Mouse (Mus musculus) heart, embryonic 12.5 days (tissue): ENCODE results near the gene A030005K14Rik. TPM values are rescaled to one million over a fixed set of nuclear protein-coding genes. Genes with fewer than 3 reads are reported as not detected.

Source experiments
- ATAC-seq: fragments of 200-750 bp; cut with Nextera tagmentation; 2 replicates; pipeline ENCODE4 v1.8.0; 2017; ENCODE audit warnings: moderate TSS enrichment, moderate library complexity; ENCODE audit not compliant: insufficient number of reproducible peaks, low FRiP score
- H3K27ac ChIP-seq: fragments of 300-500 bp; sonication (generic); 2 replicates; pipeline ENCODE4 v1.5.1; 2016; ENCODE audit warnings: mild to moderate bottlenecking, moderate library complexity; ENCODE audit not compliant: poor library complexity, severe bottlenecking
- H3K27me3 ChIP-seq: fragments of 300-500 bp; sonication (generic); replicated peaks from 2 replicates; pipeline ENCODE4 v1.6.1; 2016; ENCODE audit warnings: mild to moderate bottlenecking, moderate library complexity
- H3K36me3 ChIP-seq: fragments of 300-500 bp; sonication (generic); 2 replicates; pipeline ENCODE4 v1.6.1; 2016; ENCODE audit warnings: mild to moderate bottlenecking, moderate library complexity
- H3K4me1 ChIP-seq: fragments of 300-500 bp; sonication (generic); replicated peaks from 2 replicates; pipeline ENCODE4 v1.6.1; 2016; ENCODE audit warnings: mild to moderate bottlenecking
- H3K4me2 ChIP-seq: fragments of 300-500 bp; sonication (generic); 2 replicates; pipeline ENCODE4 v1.6.1; 2016; ENCODE audit warnings: mild to moderate bottlenecking, moderate library complexity
- H3K4me3 ChIP-seq: fragments of 300-500 bp; sonication (generic); 2 replicates; pipeline ENCODE4 v1.5.1; 2016; ENCODE audit warnings: mild to moderate bottlenecking
- H3K9ac ChIP-seq: fragments of 300-500 bp; sonication (generic); 2 replicates; pipeline ENCODE4 v1.6.1; 2016; ENCODE audit warnings: mild to moderate bottlenecking, moderate library complexity
- H3K9me3 ChIP-seq: fragments of 300-500 bp; sonication (generic); replicated peaks from 2 replicates; pipeline ENCODE4 v1.6.1; 2016; ENCODE audit warnings: mild to moderate bottlenecking, moderate library complexity
- WGBS: fragments of 180-500 bp; shearing (Covaris S2); methylation state at CpG from one replicate; pipeline ENCODE4 v1.1.7; 2016; 5-methylcytosine and 5-hydroxymethylcytosine counted together
- polyA plus RNA-seq: library from polyadenylated mRNA; unstranded; fragments of >200 nt; fragmentation: Nextera tagmentation; extraction: Ambion mirVana; gene quantifications from 2 replicates; pipeline ENCODE4 v1.2.1, GENCODE M21; 2016

Gene A030005K14Rik
- polyA plus RNA-seq, 1 experiment from 2014 or later: not detected

GRCm38 (mm10) chr1:83036892-83037667, 22.1 kb downstream of the A030005K14Rik start:
- H3K9ac ChIP-seq: no peak overlapping the region
- peaks cover 3% of the 10 kb centered on the region; the same call in 1 of the 2 replicates for H3K27me3 ChIP-seq
- WGBS: 72% methylated on average over 11 of the region's 11 CpGs
- no peaks in the 10 kb centered on the region for H3K36me3 ChIP-seq
- H3K4me2 ChIP-seq: no peak overlapping the region
- H3K4me1 ChIP-seq: no peaks in the 10 kb centered on the region
- H3K4me3 ChIP-seq: no peak overlapping the region
- H3K27ac ChIP-seq: no peak overlapping the region
- ATAC-seq: no peak
- H3K9me3 ChIP-seq: no peaks in the 10 kb centered on the region

GRCm38 (mm10) chr1:83034509-83034908, 24.7 kb downstream of the A030005K14Rik start:
- 65% methylated on average over 5 of the region's 5 CpGs for WGBS

GRCm38 (mm10) chr1:83032508-83032907, 26.7 kb downstream of the A030005K14Rik start:
- no peak overlapping the region for H3K27ac ChIP-seq
- no peaks in the 10 kb centered on the region for H3K36me3 ChIP-seq
- no peaks in the 10 kb centered on the region for H3K27me3 ChIP-seq
- H3K9ac ChIP-seq: no peak overlapping the region
- 81% methylated on average over 6 of the region's 6 CpGs for WGBS
- no peaks in the 10 kb centered on the region for H3K4me1 ChIP-seq
- ATAC-seq: no peak
- H3K9me3 ChIP-seq: no peaks in the 10 kb centered on the region
- H3K4me3 ChIP-seq: no peak overlapping the region
- no peak overlapping the region for H3K4me2 ChIP-seq

More at GRCm38 (mm10) chr1:83034509-83034908, 24.7 kb downstream of the A030005K14Rik start:
- Histone ChIP-seq H3K27me3 (no peaks in the 10 kb centered on the region), H3K4me3 (no peak overlapping the region), H3K27ac (no peak overlapping the region), H3K9ac (no peak overlapping the region), H3K4me2 (no peak overlapping the region), H3K36me3 (no peaks in the 10 kb centered on the region), H3K9me3 (no peaks in the 10 kb centered on the region), H3K4me1 (no peaks in the 10 kb centered on the region)
- ATAC-seq: no peak

- Histone ChIP-seq H3K4me2 (no peak overlapping the region), H3K9ac (no peak overlapping the region), H3K27ac (no peak overlapping the region), H3K9me3 (no peaks in the 10 kb centered on the region), H3K4me1 (no peaks in the 10 kb centered on the region), H3K36me3 (no peaks in the 10 kb centered on the region), H3K4me3 (no peak overlapping the region), H3K27me3 (no peaks in the 10 kb centered on the region)
- WGBS: 57% methylated on average over 1 of the region's 1 CpGs
- no peak for ATAC-seq
These were observed 27.2 kb downstream of the A030005K14Rik start for GRCm38 (mm10) chr1:83031950-83032349.

GRCm38 (mm10) chr1:83016556-83016955, 42.6 kb downstream of the A030005K14Rik start:
- Histone ChIP-seq H3K9me3 (no peaks in the 10 kb centered on the region), H3K27me3 (no peaks in the 10 kb centered on the region), H3K4me2 (no peak overlapping the region), H3K9ac (no peak overlapping the region), H3K4me1 (0 out of 2 replicates have a peak, but pooled peaks cover 3% of the 10 kb centered on the region), H3K4me3 (no peak overlapping the region), H3K36me3 (peaks cover 3% of the 10 kb centered on the region; the same call in 1 of the 2 replicates), H3K27ac (no peak overlapping the region)
- 66% methylated on average over 1 of the region's 1 CpGs for WGBS
- ATAC-seq: no peak

GRCm38 (mm10) chr1:83015329-83015879, 43.8 kb downstream of the A030005K14Rik start:
- no peak overlapping the region for H3K4me3 ChIP-seq
- no peaks in the 10 kb centered on the region for H3K4me1 ChIP-seq
- WGBS: 68% methylated on average over 10 of the region's 10 CpGs
- H3K27me3 ChIP-seq: no peaks in the 10 kb centered on the region
- H3K4me2 ChIP-seq: no peak overlapping the region
- peaks cover 3% of the 10 kb centered on the region; the same call in 1 of the 2 replicates for H3K36me3 ChIP-seq
- no peak overlapping the region for H3K27ac ChIP-seq
- no peak for ATAC-seq
- no peak overlapping the region for H3K9ac ChIP-seq
- H3K9me3 ChIP-seq: no peaks in the 10 kb centered on the region

GRCm38 (mm10) chr1:83014477-83014876, 44.7 kb downstream of the A030005K14Rik start:
- no peak overlapping the region for H3K9ac ChIP-seq
- 75% methylated on average over 3 of the region's 3 CpGs for WGBS
- no peaks in the 10 kb centered on the region for H3K4me1 ChIP-seq
- no peak overlapping the region for H3K27ac ChIP-seq
- H3K36me3 ChIP-seq: peaks cover 3% of the 10 kb centered on the region; the same call in 1 of the 2 replicates
- no peak overlapping the region for H3K4me3 ChIP-seq
- H3K27me3 ChIP-seq: no peaks in the 10 kb centered on the region
- no peaks in the 10 kb centered on the region for H3K9me3 ChIP-seq
- no peak for ATAC-seq
- H3K4me2 ChIP-seq: no peak overlapping the region

Other genes starting within 250 kb of the A030005K14Rik start
- gene Agfg1, start 219.9 kb downstream of the A030005K14Rik start, polyA plus RNA-seq: 46.4 and 47.0 TPM in 2 replicates
- 0.29 TPM in 1 of 2 replicates, not detected in the other for gene A030005L19Rik, start 146.1 kb downstream of the A030005K14Rik start, polyA plus RNA-seq
- gene A030014E15Rik, start 134.5 kb downstream of the A030005K14Rik start, polyA plus RNA-seq: not detected in 2 replicates
- gene Gm6217, start 128.0 kb downstream of the A030005K14Rik start, polyA plus RNA-seq: not detected in 2 replicates
- not detected in 2 replicates for gene A030003K21Rik, start 116.0 kb downstream of the A030005K14Rik start, polyA plus RNA-seq
- gene Gm7544, start 103.4 kb downstream of the A030005K14Rik start, polyA plus RNA-seq: not detected in 2 replicates
- not detected in 2 replicates for gene Gm47955, start 99.1 kb downstream of the A030005K14Rik start, polyA plus RNA-seq
- not detected in 2 replicates for gene Gm47959, start 58.8 kb downstream of the A030005K14Rik start, polyA plus RNA-seq
- gene Slc19a3, start 20.9 kb downstream of the A030005K14Rik start, polyA plus RNA-seq: 2.3 and 2.7 TPM in 2 replicates
- gene Krtap28-10, start 16.9 kb downstream of the A030005K14Rik start, polyA plus RNA-seq: not detected in 2 replicates
- not detected in 2 replicates for gene Gm47969, start 14.4 kb downstream of the A030005K14Rik start, polyA plus RNA-seq
- gene Krtap28-13, start 1.6 kb upstream of the A030005K14Rik start, polyA plus RNA-seq: not detected in 2 replicates
- gene Ccl20, start 57.4 kb upstream of the A030005K14Rik start, polyA plus RNA-seq: 0.21 and 0.66 TPM in 2 replicates
- not detected in 2 replicates for gene Daw1, start 100.4 kb upstream of the A030005K14Rik start, polyA plus RNA-seq